In genomic region chr17:28415271-28415670, GRCm38 (mm10) we compare ENCODE assay signal across 15 mouse cellular contexts. TPM values are rescaled to one million over a fixed set of nuclear protein-coding genes. Genes with fewer than 3 reads are reported as not detected.
A peak's percentile ranks its signal among the peaks of the same experiment; 100 is the strongest.
DNase-seq lines count a peak whose midpoint lies in the region; ATAC-seq and TF ChIP-seq lines count a peak whose summit lies in the region.
"Had no signal": no experiment of that assay in that cellular context is flagged by ENCODE, and none has a peak within 500 bp of the region (broad histone marks: within the 10 kb centered on the region; RNA-seq: fewer than 3 reads in every experiment).

No protein-coding gene starts in this region.

- no peak for TF ChIP-seq POLR2A in kidney, adult 2 months (IDR thresholded peaks at IDR 0.05; ENCODE audit: low read depth, low read length)

- DNase-seq in kidney, adult 2 months = peak; percentile 74
- no peak for DNase-seq in kidney, postnatal 4 days
- DNase-seq in right cerebral cortex, adult 18-20 months = peak; percentile 32
- no peak for DNase-seq in right cerebral cortex, postnatal 36 days (ENCODE audit: low spot score in 2 of 2)
- DNase-seq in c-Kit-positive CD71-positive TER-119-positive erythroid progenitor cells, embryonic 14.5 days (ENCODE audit: low spot score) = no peak
- DNase-seq: cerebellum, adult 18-20 months; left cerebral cortex, postnatal 4 days; right cerebral cortex, postnatal 4 days; thymus, postnatal 14 days had no signal

- H3K9me3 ChIP-seq in hindbrain, embryonic 16.5 days (ENCODE audit: control insufficient read depth, low read length) = no peaks in the 10 kb centered on the region
- H3K9me3 ChIP-seq: embryonic facial prominence, embryonic 15.5 days; hindbrain, embryonic 15.5 days had no signal

- H3K27ac ChIP-seq in kidney, adult 2 months (ENCODE audit: insufficient read depth, low read depth, low read length) = no peak overlapping the region
- H3K27ac ChIP-seq in brown adipose tissue, adult 24 weeks (replicated peaks; ENCODE audit: low read depth, low read length) = 0 out of 2 replicates have a peak overlapping the region, but pooled peaks have one; percentile 26
- H3K27ac ChIP-seq in hindbrain, embryonic 16.5 days (ENCODE audit: low read depth, low read length) = no peak overlapping the region
- H3K27ac ChIP-seq: embryonic facial prominence, embryonic 15.5 days; hindbrain, embryonic 15.5 days had no signal

- H3K36me3 ChIP-seq in kidney, adult 2 months (ENCODE audit: control insufficient read depth, insufficient read depth, low read length) = peaks cover 2% of the 10 kb centered on the region; the same call in 1 of the 2 replicates
- peaks cover 5% of the 10 kb centered on the region for H3K36me3 ChIP-seq in hindbrain, embryonic 16.5 days (ENCODE audit: control insufficient read depth, insufficient read depth, low read length)
- H3K36me3 ChIP-seq: hindbrain, embryonic 15.5 days had no signal

- no peaks in the 10 kb centered on the region for H3K27me3 ChIP-seq in kidney, adult 2 months (replicated peaks; ENCODE audit: control insufficient read depth, insufficient read depth, low read length)
- H3K27me3 ChIP-seq in hindbrain, embryonic 16.5 days (replicated peaks; ENCODE audit: control insufficient read depth, insufficient read depth, low read length) = no peaks in the 10 kb centered on the region
- H3K27me3 ChIP-seq: embryonic facial prominence, embryonic 15.5 days; hindbrain, embryonic 15.5 days had no signal

- no peak overlapping the region for H3K9ac ChIP-seq in hindbrain, embryonic 16.5 days (ENCODE audit: low read depth, low read length)
- H3K9ac ChIP-seq: embryonic facial prominence, embryonic 15.5 days; hindbrain, embryonic 15.5 days had no signal

- peaks cover 14% of the 10 kb centered on the region for H3K4me1 ChIP-seq in kidney, adult 2 months (ENCODE audit: control insufficient read depth, insufficient read depth, low read length)
- peaks cover 10% of the 10 kb centered on the region for H3K4me1 ChIP-seq in brown adipose tissue, adult 24 weeks (ENCODE audit: control insufficient read depth, insufficient read depth, insufficient read length, low read length)
- no peaks in the 10 kb centered on the region; the same call in 1 of the 2 replicates for H3K4me1 ChIP-seq in hindbrain, embryonic 16.5 days (ENCODE audit: control insufficient read depth, insufficient read depth, low read depth, low read length)
- H3K4me1 ChIP-seq: hindbrain, embryonic 15.5 days had no signal

- 56% methylated on average over 5 of the region's 5 CpGs for WGBS in kidney, adult 2 months
- WGBS in hindbrain, embryonic 16.5 days = 85% methylated on average over 5 of the region's 5 CpGs

- no peak for TF ChIP-seq CTCF in kidney, adult 2 months (conservative IDR thresholded peaks at IDR 0.05; ENCODE audit: insufficient read depth, insufficient read length, low read depth, low read length)

- H3K4me3 ChIP-seq in kidney, adult 2 months (ENCODE audit: insufficient read depth, low read depth, low read length) = no peak overlapping the region
- H3K4me3 ChIP-seq in brown adipose tissue, adult 24 weeks (ENCODE audit: insufficient read depth, low read depth, low read length) = no peak overlapping the region
- no peak overlapping the region for H3K4me3 ChIP-seq in hindbrain, embryonic 16.5 days (ENCODE audit: low read length)
- H3K4me3 ChIP-seq: embryonic facial prominence, embryonic 15.5 days; hindbrain, embryonic 15.5 days had no signal

- no peak for ATAC-seq in hindbrain, embryonic 16.5 days
- ATAC-seq: forebrain, embryonic 14.5 days had no signal

- no peak overlapping the region for H3K4me2 ChIP-seq in hindbrain, embryonic 16.5 days (ENCODE audit: low read length)
- H3K4me2 ChIP-seq: embryonic facial prominence, embryonic 15.5 days; hindbrain, embryonic 15.5 days had no signal

RNA-seq across cellular contexts. Expression of gene Tulp1, which starts 50.2 kb away (rescaled TPM):
- 0.11 TPM in 1 of 2 replicates, not detected in the other for polyA plus RNA-seq in kidney, adult 2 months (2012; rRNA removed)
- not detected in 2 replicates for polyA plus RNA-seq in brown adipose tissue, adult 24 weeks (2012; ENCODE audit: insufficient read depth, insufficient read length, missing spikeins)
- 1.5 and 1.6 TPM in 2 replicates for polyA plus RNA-seq in hindbrain, embryonic 16.5 days (2015; fragmentation: Nextera tagmentation; extraction: Ambion mirVana)
- polyA plus RNA-seq: liver, embryonic 16.5 days had no signal

Comparison
In these comparisons a context has a peak if more than half of its experiments do, and no peak if none do; other contexts are left out.
1. DNase-seq: peak in kidney, adult 2 months (single experiment) and right cerebral cortex, adult 18-20 months (single experiment); none in kidney, postnatal 4 days (0 of 2), right cerebral cortex, postnatal 36 days (0 of 2) and c-Kit-positive CD71-positive TER-119-positive erythroid progenitor cells, embryonic 14.5 days (single experiment).